Mouse (Mus musculus) ES-E14 (cell line): ENCODE data around the gene Tlr3.

Source experiments
- HCFC1 ChIP-seq: IDR thresholded peaks from 2 replicates; pipeline ENCODE4 v1.6.1; 2012; ENCODE audit warnings: low read length, inconsistent platforms, borderline replicate concordance; ENCODE audit not compliant: insufficient read depth
- MAFK ChIP-seq: IDR thresholded peaks from 2 replicates; pipeline ENCODE4 v1.6.1; 2014; ENCODE audit warnings: mild to moderate bottlenecking, low read depth, low read length, inconsistent platforms; ENCODE audit not compliant: insufficient read depth
- ZC3H11A ChIP-seq: IDR thresholded peaks from 2 replicates; pipeline ENCODE4 v1.6.1; 2012; ENCODE audit warnings: low read depth, mild to moderate bottlenecking, inconsistent platforms, low read length, borderline replicate concordance
- ZNF384 ChIP-seq: IDR thresholded peaks from 2 replicates; pipeline ENCODE4 v1.6.1; 2012; ENCODE audit warnings: low read depth, low read length, inconsistent platforms

DNA sequence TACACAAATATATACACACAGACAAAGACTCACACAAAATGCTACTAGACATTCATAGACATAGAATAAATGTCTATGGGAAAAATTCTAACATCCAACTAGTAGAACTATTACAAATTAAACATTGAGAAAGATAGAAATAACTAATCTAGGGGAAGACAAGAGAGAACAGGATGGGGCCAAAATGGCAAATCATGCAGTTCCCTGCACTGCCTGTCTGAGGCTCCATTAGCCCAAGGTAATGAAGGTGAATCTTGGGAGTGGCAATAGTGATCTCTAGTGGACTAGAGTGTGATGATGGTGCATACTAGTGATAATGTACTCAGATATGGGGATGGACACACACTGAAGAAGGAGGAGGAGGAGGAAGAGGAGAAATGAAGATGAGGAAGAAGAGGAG lies 47.0 kb upstream of the Tlr3 start:
- TF ChIP-seq HCFC1 (no peak), MAFK (no peak), ZC3H11A (no peak), ZNF384 (no peak)
